Mouse (Mus musculus) 3T3-L1 (cell line): ENCODE measurements around the gene Olfr165.
"Not testable (repeated sequence)": the region's sequence is repeated elsewhere in the genome, so short reads cannot be mapped to it uniquely, and the experiment has no call there.

ENCODE experiments used
- DNase-seq: peaks from one replicate; pipeline ENCODE4 v3.0.0-alpha.2; 2015; ENCODE audit warnings: low read depth, low spot score

Olfr165 gene

GRCm38 (mm10) chr16:19423034-19423433 lies at the start of gene Olfr165:
Olfr165 (minus strand) TSS chr16:19423134.
- no peak for DNase-seq

- DNase-seq = no peak
Observed at GRCm38 (mm10) chr16:19464365-19464764, 41.4 kb upstream of the Olfr165 start.

DNA sequence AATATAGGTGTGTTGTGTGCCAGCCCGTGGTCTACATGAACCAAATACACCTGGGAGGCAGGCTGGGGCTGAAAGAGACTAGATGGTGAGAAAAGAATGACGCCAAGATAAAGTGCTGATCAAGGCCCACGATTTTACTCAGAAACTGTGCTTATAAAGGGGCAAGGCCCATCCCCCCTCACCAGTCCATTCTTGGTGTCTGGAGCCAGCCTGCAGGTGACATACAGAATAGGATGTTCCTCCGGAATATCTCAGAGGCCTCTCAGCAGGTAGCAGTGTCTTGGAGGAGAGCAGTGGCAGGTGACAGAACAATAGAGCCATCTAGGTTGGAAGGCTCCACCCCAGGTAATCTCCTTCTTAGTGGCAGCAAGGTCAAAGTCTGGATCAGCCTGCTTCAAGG lies 35.8 kb upstream of the Olfr165 start:
- not testable (repeated sequence) for DNase-seq

DNA sequence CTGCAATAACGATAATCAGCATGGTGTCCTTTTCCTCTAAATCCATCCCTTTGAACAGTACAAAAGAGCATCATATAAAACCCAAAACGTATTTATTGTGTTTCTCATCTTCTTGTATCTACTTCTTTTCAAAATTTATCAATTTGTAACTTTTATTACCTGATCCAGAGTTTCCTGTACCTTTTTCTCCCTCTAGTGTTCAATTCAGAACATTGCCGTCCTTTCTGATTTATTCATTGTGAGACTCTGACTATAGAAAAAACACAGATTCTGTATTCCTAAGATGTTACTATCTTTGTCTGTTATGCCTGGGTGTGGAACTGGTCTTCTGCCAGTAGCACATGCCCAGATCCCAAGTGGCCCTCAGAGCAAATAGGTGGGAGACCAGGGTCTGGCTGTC lies 35.0 kb downstream of the Olfr165 start:
- DNase-seq = no peak
